Mouse (Mus musculus): ENCODE data around the gene Traf3ip2.

DNA sequence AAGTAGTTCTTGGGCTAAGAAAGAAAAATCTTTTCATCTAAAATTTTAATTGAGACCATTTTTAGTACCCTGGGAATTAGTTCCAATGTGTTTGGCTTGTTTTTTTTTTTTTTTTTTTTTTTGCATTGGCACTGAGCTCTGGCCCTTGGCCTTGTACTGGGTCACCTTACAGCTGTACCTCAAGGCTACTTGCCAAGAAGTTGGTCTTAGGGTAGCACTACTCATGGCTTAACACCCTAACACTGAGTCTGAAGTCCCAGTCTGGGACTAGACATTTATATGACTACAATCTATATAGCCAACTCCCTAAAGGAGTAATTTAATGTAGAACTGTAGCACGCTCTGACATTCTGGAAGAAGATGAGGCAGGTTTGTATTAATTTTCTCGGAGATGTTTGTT is 69.8 kb downstream of the Traf3ip2 start:
- TF ChIP-seq CTCF (IDR thresholded peaks at IDR 0.05; ENCODE audit: control insufficient read depth, insufficient read depth, insufficient read length) (no peak), USF1 (IDR thresholded peaks at IDR 0.05; ENCODE audit: low read depth) (no peak), CEBPB (IDR thresholded peaks at IDR 0.05; ENCODE audit: low read depth) (no peak), MYOD1 (IDR thresholded peaks at IDR 0.05; ENCODE audit: control insufficient read depth, insufficient read length, low read depth) (no peak), MAX (IDR thresholded peaks at IDR 0.05) (no peak)
